Mouse (Mus musculus): ENCODE data around the gene Ehd1. TPM values are rescaled to one million over a fixed set of nuclear protein-coding genes. Genes with fewer than 3 reads are reported as not detected.
"Not testable (repeated sequence)": the region's sequence is repeated elsewhere in the genome, so short reads cannot be mapped to it uniquely, and the experiment has no call there.

The Ehd1 gene
- total RNA-seq, 1 experiment from 2014 or later, result 62.5 TPM

GRCm38 (mm10) chr19:6291117-6291781 lies 14.7 kb downstream of the Ehd1 start:
- no peak for ATAC-seq (replicated peaks; ENCODE audit: insufficient number of reproducible peaks, low FRiP score, low TSS enrichment, poor library complexity, severe bottlenecking)

- no peak for ATAC-seq (replicated peaks; ENCODE audit: insufficient number of reproducible peaks, low FRiP score, low TSS enrichment, poor library complexity, severe bottlenecking)
Observed at GRCm38 (mm10) chr19:6292262-6292661, 15.7 kb downstream of the Ehd1 start.

- no peak for ATAC-seq (replicated peaks; ENCODE audit: insufficient number of reproducible peaks, low FRiP score, low TSS enrichment, poor library complexity, severe bottlenecking)
Observed at GRCm38 (mm10) chr19:6294301-6294700, 17.8 kb downstream of the Ehd1 start.

- no peak for ATAC-seq (replicated peaks; ENCODE audit: insufficient number of reproducible peaks, low FRiP score, low TSS enrichment, poor library complexity, severe bottlenecking)
Observed at GRCm38 (mm10) chr19:6296551-6297210, 20.2 kb downstream of the Ehd1 start.

GRCm38 (mm10) chr19:6297641-6298040 lies 21.1 kb downstream of the Ehd1 start:
- peak; percentile 83 for ATAC-seq (replicated peaks; ENCODE audit: insufficient number of reproducible peaks, low FRiP score, low TSS enrichment, poor library complexity, severe bottlenecking)

GRCm38 (mm10) chr19:6299003-6299402 lies 22.5 kb downstream of the Ehd1 start:
- no peak for ATAC-seq (replicated peaks; ENCODE audit: insufficient number of reproducible peaks, low FRiP score, low TSS enrichment, poor library complexity, severe bottlenecking)

GRCm38 (mm10) chr19:6299450-6300267 lies 23.1 kb downstream of the Ehd1 start:
- ATAC-seq (replicated peaks; ENCODE audit: insufficient number of reproducible peaks, low FRiP score, low TSS enrichment, poor library complexity, severe bottlenecking), result peak; percentile 52

- no peak for ATAC-seq (replicated peaks; ENCODE audit: insufficient number of reproducible peaks, low FRiP score, low TSS enrichment, poor library complexity, severe bottlenecking)
Observed at GRCm38 (mm10) chr19:6300402-6300841, 23.9 kb downstream of the Ehd1 start.

GRCm38 (mm10) chr19:6302114-6302513 lies 25.6 kb downstream of the Ehd1 start:
- no peak for ATAC-seq (replicated peaks; ENCODE audit: insufficient number of reproducible peaks, low FRiP score, low TSS enrichment, poor library complexity, severe bottlenecking)

GRCm38 (mm10) chr19:6302522-6302921 lies 26.0 kb downstream of the Ehd1 start:
- ATAC-seq (replicated peaks; ENCODE audit: insufficient number of reproducible peaks, low FRiP score, low TSS enrichment, poor library complexity, severe bottlenecking), result no peak

GRCm38 (mm10) chr19:6303831-6304230 lies 27.3 kb downstream of the Ehd1 start:
- no peak for ATAC-seq (replicated peaks; ENCODE audit: insufficient number of reproducible peaks, low FRiP score, low TSS enrichment, poor library complexity, severe bottlenecking)

GRCm38 (mm10) chr19:6304787-6305516 lies 28.4 kb downstream of the Ehd1 start:
- peak; percentile 72 for ATAC-seq (replicated peaks; ENCODE audit: insufficient number of reproducible peaks, low FRiP score, low TSS enrichment, poor library complexity, severe bottlenecking)

- no peak for ATAC-seq (replicated peaks; ENCODE audit: insufficient number of reproducible peaks, low FRiP score, low TSS enrichment, poor library complexity, severe bottlenecking)
Observed at GRCm38 (mm10) chr19:6305517-6306115, 29.1 kb downstream of the Ehd1 start.

GRCm38 (mm10) chr19:6306137-6306551 lies 29.6 kb downstream of the Ehd1 start, which contains the start of gene Cdc42bpg:
Cdc42bpg (plus strand) TSS chr19:6306456.
- 0 out of 2 replicates have a peak, but pooled peaks have one; percentile 10 for ATAC-seq (replicated peaks; ENCODE audit: insufficient number of reproducible peaks, low FRiP score, low TSS enrichment, poor library complexity, severe bottlenecking)

- peak; percentile 52 for ATAC-seq (replicated peaks; ENCODE audit: insufficient number of reproducible peaks, low FRiP score, low TSS enrichment, poor library complexity, severe bottlenecking)
Observed at GRCm38 (mm10) chr19:6306586-6306985, 30.1 kb downstream of the Ehd1 start.

GRCm38 (mm10) chr19:6307733-6308531 lies 31.4 kb downstream of the Ehd1 start:
- ATAC-seq (replicated peaks; ENCODE audit: insufficient number of reproducible peaks, low FRiP score, low TSS enrichment, poor library complexity, severe bottlenecking), result no peak

GRCm38 (mm10) chr19:6310181-6310580 lies 33.7 kb downstream of the Ehd1 start:
- no peak for ATAC-seq (replicated peaks; ENCODE audit: insufficient number of reproducible peaks, low FRiP score, low TSS enrichment, poor library complexity, severe bottlenecking)

- not testable (repeated sequence) for ATAC-seq (replicated peaks; ENCODE audit: insufficient number of reproducible peaks, low FRiP score, low TSS enrichment, poor library complexity, severe bottlenecking)
Observed at GRCm38 (mm10) chr19:6311783-6312182, 35.3 kb downstream of the Ehd1 start.
